Mouse (Mus musculus) lung, embryonic 14.5 days (tissue): ENCODE measurements at regions not wholly inside any gene's neighbourhood (a gene's known extent, or its start where the extent isn't known, plus 50 kb on each side); places are given as distances from the start of the nearest gene placed in this dataset.
A peak's percentile ranks its signal among the peaks of the same experiment; 100 is the strongest.

Source experiments
- ATAC-seq: fragments of 200-750 bp; cut with Nextera tagmentation; 2 replicates; pipeline ENCODE4 v1.8.0; 2017; ENCODE audit warnings: mild to moderate bottlenecking, moderate TSS enrichment, moderate library complexity; ENCODE audit not compliant: insufficient read depth
- DNase-seq: peaks from one replicate; pipeline ENCODE4 v3.0.0-alpha.2; 2015
- H3K27ac ChIP-seq: fragments of 300-500 bp; sonication (generic); 2 replicates; pipeline ENCODE4 v1.5.1; 2014; ENCODE audit warnings: low read depth, mild to moderate bottlenecking, moderate library complexity
- H3K27me3 ChIP-seq: fragments of 300-500 bp; sonication (generic); 2 replicates; pipeline ENCODE4 v1.6.1; 2014; ENCODE audit warnings: low read length, control low read depth; ENCODE audit not compliant: insufficient read depth
- H3K36me3 ChIP-seq: fragments of 300-500 bp; sonication (generic); 2 replicates; pipeline ENCODE4 v1.6.1; 2014; ENCODE audit warnings: control low read depth; ENCODE audit not compliant: insufficient read depth
- H3K4me1 ChIP-seq: fragments of 300-500 bp; sonication (generic); 2 replicates; pipeline ENCODE4 v1.6.1; 2014; ENCODE audit warnings: antibody characterized with exemption, control low read depth; ENCODE audit not compliant: insufficient read depth
- H3K4me2 ChIP-seq: fragments of 300-500 bp; sonication (generic); 2 replicates; pipeline ENCODE4 v1.6.1; 2014; ENCODE audit warnings: mild to moderate bottlenecking
- H3K4me3 ChIP-seq: fragments of 300-500 bp; sonication (generic); 2 replicates; pipeline ENCODE4 v1.5.1; 2014; ENCODE audit warnings: low read depth, low read length
- H3K9ac ChIP-seq: fragments of 300-500 bp; sonication (generic); 2 replicates; pipeline ENCODE4 v1.6.1; 2014
- H3K9me3 ChIP-seq: fragments of 300-500 bp; sonication (generic); 2 replicates; pipeline ENCODE4 v1.6.1; 2016; ENCODE audit warnings: low read depth, low read length, control low read depth
- CTCF ChIP-seq: IDR thresholded peaks from 2 replicates; pipeline ENCODE4 v1.5.1; 2016; ENCODE audit warnings: antibody characterized with exemption, low read depth
- WGBS: fragments of 180-500 bp; shearing (Covaris S2); extraction: QIAGEN DNeasy Blood & Tissue Kit; methylation state at CpG from one replicate; pipeline ENCODE4 v1.1.7; 2014; 5-methylcytosine and 5-hydroxymethylcytosine counted together

GRCm38 (mm10) chr7:73608804-73609275 is 67.2 kb upstream of the Chd2 start:
- no peak for TF ChIP-seq CTCF
- Histone ChIP-seq H3K36me3 (no peaks in the 10 kb centered on the region), H3K27me3 (no peaks in the 10 kb centered on the region), H3K9ac (no peak overlapping the region; the same call in 1 of the 2 replicates), H3K27ac (peak overlapping the region; percentile 94; the same call in 1 of the 2 replicates), H3K4me1 (0 out of 2 replicates have a peak, but pooled peaks cover 4% of the 10 kb centered on the region), H3K4me3 (no peak overlapping the region), H3K9me3 (no peaks in the 10 kb centered on the region), H3K4me2 (peak overlapping the region; percentile 74)
- ATAC-seq = no peak
- WGBS = 21% methylated on average over 5 of the region's 5 CpGs
- peak; percentile 59 for DNase-seq

DNA sequence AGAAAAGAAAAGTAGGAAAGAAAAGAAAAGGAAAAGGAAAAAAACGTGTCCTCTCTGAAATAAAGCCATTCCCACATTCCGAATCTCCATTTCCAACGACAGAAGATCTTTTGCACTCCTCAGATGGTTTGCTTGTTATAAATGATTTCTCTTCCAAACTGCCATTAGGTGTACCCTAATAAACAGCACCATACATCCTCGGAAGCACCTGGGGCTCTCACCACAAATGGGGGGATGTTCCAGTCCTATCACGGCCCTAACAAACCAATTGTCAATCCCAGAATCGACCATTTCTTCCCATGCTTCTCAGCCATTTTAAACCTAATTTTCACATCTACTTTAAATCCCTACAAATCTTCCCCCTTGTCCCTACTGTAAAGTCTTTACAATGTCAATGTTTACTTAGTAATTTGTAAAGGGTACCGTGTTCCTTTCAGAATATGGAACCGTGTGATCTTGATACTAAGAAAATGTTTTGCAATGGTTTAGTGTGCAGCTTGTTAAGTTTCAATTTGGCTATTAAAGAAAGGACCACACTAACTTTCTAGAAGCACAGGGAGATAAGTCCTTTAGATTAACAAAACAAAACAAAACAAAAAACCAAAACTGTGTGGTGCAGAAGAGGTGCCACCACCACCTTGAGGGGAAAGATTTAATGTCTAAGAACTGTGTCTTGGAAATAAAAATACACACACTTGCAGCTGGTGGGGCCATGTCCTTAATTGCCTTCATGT is 66.6 kb upstream of the Chd2 start:
- Histone ChIP-seq H3K4me1 (0 out of 2 replicates have a peak, but pooled peaks cover 4% of the 10 kb centered on the region), H3K36me3 (no peaks in the 10 kb centered on the region), H3K4me2 (peak overlapping the region; percentile 74), H3K9ac (peak overlapping the region; percentile 62), H3K9me3 (no peaks in the 10 kb centered on the region), H3K27me3 (no peaks in the 10 kb centered on the region), H3K4me3 (peak overlapping the region; percentile 36), H3K27ac (peak overlapping the region; percentile 94)
- DNase-seq (peak; percentile 58), ATAC-seq (no peak)
- TF ChIP-seq CTCF = no peak
- 15% methylated on average over 8 of the region's 8 CpGs for WGBS

DNA sequence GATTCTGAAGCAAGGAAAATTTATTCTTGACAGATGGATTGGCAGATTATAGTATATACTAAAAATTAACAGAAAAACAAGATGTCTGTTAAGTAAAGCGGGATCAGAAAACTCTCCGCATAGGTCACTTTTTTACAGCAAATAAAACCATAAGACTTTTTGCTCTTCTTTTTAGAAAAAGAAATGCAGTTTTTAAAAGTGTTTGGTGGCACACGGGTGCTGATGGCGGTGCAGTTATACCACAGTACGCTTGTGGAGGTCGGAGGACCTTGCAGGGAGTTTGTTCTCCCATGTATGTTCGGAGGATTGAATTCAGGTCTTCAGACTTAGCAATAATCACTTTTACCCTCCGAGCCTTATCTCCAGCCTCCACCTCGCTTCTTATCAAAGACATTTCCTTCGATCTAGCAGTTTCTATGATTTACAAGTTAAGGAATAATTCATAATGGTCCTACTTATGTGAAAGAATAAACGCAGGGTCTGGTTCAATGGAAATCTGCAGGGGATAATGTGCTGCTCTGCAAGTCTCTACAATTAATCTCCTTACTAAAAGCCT is 65.9 kb upstream of the Chd2 start:
- no peaks in the 10 kb centered on the region for H3K36me3 ChIP-seq
- H3K9ac ChIP-seq = peak overlapping the region; percentile 62
- H3K4me2 ChIP-seq = peak overlapping the region; percentile 74
- DNase-seq = peak; percentile 65
- peak; percentile 26; the same call in 1 of the 2 replicates for ATAC-seq
- no peaks in the 10 kb centered on the region for H3K9me3 ChIP-seq
- 4% methylated on average over 11 of the region's 11 CpGs for WGBS
- peak overlapping the region; percentile 94 for H3K27ac ChIP-seq
- TF ChIP-seq CTCF = no peak
- H3K4me1 ChIP-seq = no peaks in the 10 kb centered on the region
- H3K27me3 ChIP-seq = no peaks in the 10 kb centered on the region
- peak overlapping the region; percentile 36 for H3K4me3 ChIP-seq

DNA sequence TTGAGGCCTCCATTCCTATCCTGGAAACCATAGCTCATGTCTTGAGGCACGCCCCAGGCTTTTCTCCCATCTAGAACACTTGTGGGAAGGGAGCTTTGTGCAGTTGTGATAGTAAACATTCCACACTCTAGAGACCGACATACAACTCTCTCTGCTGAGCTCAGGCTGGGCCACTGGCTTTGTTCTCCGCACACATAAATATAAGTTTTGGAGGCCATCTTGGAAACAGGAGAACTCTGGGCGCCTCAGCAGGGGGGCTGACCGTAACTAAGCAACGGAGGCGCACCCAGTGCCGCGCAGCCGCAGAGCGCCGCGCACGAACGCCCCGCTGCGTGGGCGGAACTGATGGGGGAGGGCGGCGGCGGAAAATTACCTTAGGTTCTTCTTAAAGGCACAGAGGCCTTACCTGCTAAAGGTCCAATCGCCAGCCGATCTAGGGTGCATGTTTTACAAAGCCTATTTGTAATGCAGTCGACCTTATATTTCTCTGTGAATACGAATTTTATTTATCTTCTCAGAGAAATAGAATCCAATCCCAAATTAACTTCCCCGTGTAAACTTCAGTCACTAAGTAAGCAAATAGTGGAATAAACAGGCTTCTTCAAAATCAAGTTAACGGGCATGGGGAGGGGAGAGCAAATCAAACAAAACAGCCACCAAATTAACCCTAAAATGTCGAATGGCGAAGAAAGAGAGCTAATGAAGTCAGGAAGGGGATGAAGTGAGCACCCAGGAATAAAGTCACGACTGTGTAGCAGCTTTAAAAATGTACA is 65.2 kb upstream of the Chd2 start:
- Histone ChIP-seq H3K27ac (peak overlapping the region; percentile 94), H3K4me1 (no peaks in the 10 kb centered on the region), H3K4me2 (peak overlapping the region; percentile 74), H3K36me3 (no peaks in the 10 kb centered on the region), H3K4me3 (peak overlapping the region; percentile 36), H3K9ac (peak overlapping the region; percentile 62), H3K27me3 (no peaks in the 10 kb centered on the region), H3K9me3 (no peaks in the 10 kb centered on the region)
- ATAC-seq (peak; percentile 96), DNase-seq (peak; percentile 99)
- no peak for TF ChIP-seq CTCF
- 3% methylated on average over 30 of the region's 30 CpGs for WGBS

DNA sequence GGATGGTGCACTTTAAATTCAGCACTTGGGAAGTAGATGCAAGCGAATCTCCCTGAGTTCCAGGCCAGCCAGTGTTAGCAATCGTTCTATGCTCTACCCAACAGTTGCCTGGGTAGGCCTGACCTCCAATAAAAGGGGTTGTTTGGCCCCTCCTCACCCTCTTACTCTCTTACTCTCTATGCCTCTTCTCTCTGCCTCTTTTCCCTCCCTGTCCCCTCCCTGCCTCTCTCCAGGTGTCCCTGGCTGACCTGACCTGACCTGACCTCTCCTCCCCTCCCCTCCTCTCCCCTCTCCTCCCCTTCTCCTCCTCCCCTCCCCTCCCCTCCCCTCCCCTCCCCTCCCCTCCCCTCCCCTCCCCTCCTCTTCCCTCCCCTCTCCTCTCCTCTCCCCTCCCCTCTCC is 63.0 kb upstream of the Chd2 start:
- 52% methylated on average over 2 of the region's 2 CpGs for WGBS
- no peak for TF ChIP-seq CTCF
- H3K4me1 ChIP-seq = no peaks in the 10 kb centered on the region
- DNase-seq = no peak
- no peak for ATAC-seq
- H3K4me3 ChIP-seq = no peak overlapping the region
- H3K27ac ChIP-seq = no peak overlapping the region
- no peaks in the 10 kb centered on the region for H3K9me3 ChIP-seq
- no peaks in the 10 kb centered on the region for H3K36me3 ChIP-seq
- H3K4me2 ChIP-seq = no peak overlapping the region
- no peak overlapping the region for H3K9ac ChIP-seq
- no peaks in the 10 kb centered on the region for H3K27me3 ChIP-seq

DNA sequence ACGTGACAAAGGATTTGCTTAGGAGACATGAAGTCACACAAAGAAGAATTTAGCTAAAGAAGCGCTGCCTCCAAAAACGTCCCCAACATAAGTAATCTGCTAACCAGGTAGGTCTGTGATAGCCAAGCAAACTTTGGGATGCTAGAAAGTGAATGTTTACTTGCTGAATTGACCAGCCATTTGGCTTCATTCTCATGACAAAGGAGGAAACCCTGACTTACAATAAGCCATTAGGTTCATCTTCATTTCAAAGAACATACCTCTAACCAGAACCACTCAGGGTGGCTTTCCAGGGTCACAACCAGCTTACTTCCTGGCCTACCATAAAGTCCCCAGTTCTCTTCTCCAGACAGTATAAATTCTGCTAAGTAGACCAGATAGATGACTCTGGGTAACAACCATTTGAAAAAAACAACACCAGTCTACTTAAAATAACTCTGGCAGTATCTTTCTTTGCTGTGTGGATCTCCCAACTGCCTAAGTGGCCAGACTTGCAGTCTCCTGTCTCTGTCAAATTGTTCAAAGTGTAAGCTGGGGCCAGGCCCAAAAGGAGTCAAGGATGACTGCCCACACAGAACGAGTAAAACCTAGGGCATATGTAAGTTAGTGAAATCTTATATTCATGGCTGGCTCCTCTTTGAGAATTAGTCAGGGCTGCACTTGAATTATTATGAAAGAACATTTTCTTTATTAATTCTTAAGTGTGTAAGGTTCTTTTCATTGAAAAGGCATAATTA is 61.4 kb upstream of the Chd2 start:
- Histone ChIP-seq H3K36me3 (no peaks in the 10 kb centered on the region), H3K9ac (no peak overlapping the region), H3K27me3 (no peaks in the 10 kb centered on the region), H3K4me2 (no peak overlapping the region), H3K9me3 (no peaks in the 10 kb centered on the region), H3K27ac (no peak overlapping the region), H3K4me1 (no peaks in the 10 kb centered on the region), H3K4me3 (no peak overlapping the region)
- ATAC-seq = no peak
- TF ChIP-seq CTCF = no peak
- no peak for DNase-seq
- WGBS = 51% methylated on average over 4 of the region's 4 CpGs
